Mouse (Mus musculus) myocyte (in vitro differentiated cells): ENCODE measurements around the gene Espn. TPM values are rescaled to one million over a fixed set of nuclear protein-coding genes. Genes with fewer than 3 reads are reported as not detected.

ENCODE experiments used
- H3K27me3 ChIP-seq: one replicate; pipeline ENCODE4 v1.6.1; 2011; ENCODE audit not compliant: control insufficient read depth, insufficient read depth, insufficient read length
- H3K36me3 ChIP-seq: one replicate; pipeline ENCODE4 v1.6.1; 2011; ENCODE audit not compliant: control insufficient read depth, insufficient read depth
- H3K4me2 ChIP-seq: one replicate; pipeline ENCODE4 v1.6.1; 2011; ENCODE audit warnings: low read depth, control low read depth
- H3K4me3 ChIP-seq: one replicate; pipeline ENCODE4 v1.5.1; 2011; ENCODE audit warnings: mild to moderate bottlenecking, control low read depth, moderate library complexity
- H3K79me2 ChIP-seq: one replicate; pipeline ENCODE4 v1.6.1; 2011; ENCODE audit not compliant: control insufficient read depth, insufficient read depth
- H3ac ChIP-seq: one replicate; pipeline ENCODE4 v1.6.1; 2011; ENCODE audit not compliant: control insufficient read depth, insufficient read length
- CEBPB ChIP-seq: IDR thresholded peaks from 2 replicates; pipeline ENCODE4 v1.6.1; 2011; ENCODE audit warnings: mild to moderate bottlenecking, moderate library complexity; ENCODE audit not compliant: poor library complexity, insufficient read depth, severe bottlenecking
- E2F4 ChIP-seq: IDR thresholded peaks from one replicate; pipeline ENCODE4 v1.6.1; 2011; ENCODE audit warnings: mild to moderate bottlenecking, control low read depth, moderate library complexity; ENCODE audit not compliant: insufficient read depth
- MAX ChIP-seq: IDR thresholded peaks from one replicate; pipeline ENCODE4 v1.6.1; 2011; ENCODE audit warnings: low read depth, mild to moderate bottlenecking, control low read depth
- MYOD1 ChIP-seq, 3 experiments: IDR thresholded peaks; one replicate each; pipeline ENCODE4 v1.6.1; 2011; ENCODE audit warnings: control low read depth in 2 of 3, low read depth in 2 of 3, mild to moderate bottlenecking in 2 of 3, moderate library complexity in 1 of 3; ENCODE audit not compliant: insufficient read length in 2 of 3, control insufficient read depth in 1 of 3
- MYOG ChIP-seq, 3 experiments: IDR thresholded peaks; one replicate each; pipeline ENCODE4 v1.6.1; 2011; ENCODE audit warnings: control low read depth in 2 of 3, low read depth in 2 of 3, mild to moderate bottlenecking in 2 of 3; ENCODE audit not compliant: insufficient read length in 2 of 3, control insufficient read depth in 1 of 3, insufficient read depth in 1 of 3
- POLR2A ChIP-seq: IDR thresholded peaks from one replicate; pipeline ENCODE4 v1.6.1; 2011; ENCODE audit warnings: low read depth, mild to moderate bottlenecking, control low read depth, moderate library complexity; ENCODE audit not compliant: insufficient read length
- POLR2AphosphoS2 ChIP-seq: IDR thresholded peaks from one replicate; pipeline ENCODE4 v1.6.1; 2011; ENCODE audit warnings: low read depth, control low read depth; ENCODE audit not compliant: insufficient read length
- REST ChIP-seq: IDR thresholded peaks from one replicate; pipeline ENCODE4 v1.6.1; 2011; ENCODE audit warnings: mild to moderate bottlenecking, control low read depth, moderate library complexity; ENCODE audit not compliant: insufficient read depth, insufficient read length
- SRF ChIP-seq: IDR thresholded peaks from one replicate; pipeline ENCODE4 v1.6.1; 2011; ENCODE audit warnings: low read depth; ENCODE audit not compliant: control insufficient read depth, insufficient read length
- TCF12 ChIP-seq: IDR thresholded peaks from one replicate; pipeline ENCODE4 v1.6.1; 2011; ENCODE audit warnings: mild to moderate bottlenecking, control low read depth; ENCODE audit not compliant: poor library complexity, insufficient read depth, severe bottlenecking
- TCF3 ChIP-seq: IDR thresholded peaks from one replicate; pipeline ENCODE4 v1.6.1; 2011; ENCODE audit warnings: low read depth, control low read depth; ENCODE audit not compliant: insufficient read length
- USF1 ChIP-seq: IDR thresholded peaks from one replicate; pipeline ENCODE4 v1.6.1; 2011; ENCODE audit warnings: low read depth, mild to moderate bottlenecking, control low read depth, moderate library complexity
- polyA plus RNA-seq: library from polyadenylated mRNA; unstranded; fragments of >200 nt; fragmentation: generic; extraction: Trizol; gene quantifications from one replicate; pipeline ENCODE4 v1.2.1, GENCODE M21; 2012; ENCODE audit warnings: missing spikeins

Espn gene
- polyA plus RNA-seq, 1 experiment = 0.65 TPM

GRCm38 (mm10) chr4:152087211-152088081 lies 64.7 kb downstream of the Espn start:
- H3K79me2 ChIP-seq = peaks cover 38% of the 10 kb centered on the region
- H3K27me3 ChIP-seq = no peaks in the 10 kb centered on the region
- peaks cover 3% of the 10 kb centered on the region for H3K36me3 ChIP-seq
- H3K4me3 ChIP-seq = peak overlapping the region; percentile 67
- peak overlapping the region; percentile 87 for H3K4me2 ChIP-seq
- peak overlapping the region; percentile 78 for H3ac ChIP-seq
- no peak for TF ChIP-seq MAX
- TF ChIP-seq E2F4 = no peak
- no peak for TF ChIP-seq TCF3
- no peak for TF ChIP-seq USF1
- peak; percentile 17 for TF ChIP-seq POLR2A
- TF ChIP-seq MYOG (IDR thresholded peaks at IDR 0.05; ENCODE audit: control insufficient read depth in 1 of 3, insufficient read depth in 1 of 3, insufficient read length in 2 of 3, low read depth in 2 of 3) = no peak
- peak; percentile 21 for TF ChIP-seq TCF12
- no peak for TF ChIP-seq SRF
- TF ChIP-seq POLR2AphosphoS2 = peak; percentile 62
- TF ChIP-seq MYOD1 (IDR thresholded peaks at IDR 0.05; ENCODE audit: control insufficient read depth in 1 of 3, insufficient read length in 2 of 3, low read depth in 2 of 3) = no peak
- TF ChIP-seq CEBPB = no peak
- TF ChIP-seq REST = no peak

- TF ChIP-seq POLR2A (peak; percentile 84), E2F4 (peak; percentile 12), TCF3 (no peak), MYOD1 (IDR thresholded peaks at IDR 0.05; ENCODE audit: control insufficient read depth in 1 of 3, insufficient read length in 2 of 3, low read depth in 2 of 3) (peak in 1 of 3 experiments; percentile 29), TCF12 (no peak), MYOG (IDR thresholded peaks at IDR 0.05; ENCODE audit: control insufficient read depth in 1 of 3, insufficient read depth in 1 of 3, insufficient read length in 2 of 3, low read depth in 2 of 3) (peak in 2 of 3 experiments; percentile 25 to 52), POLR2AphosphoS2 (peak; percentile 87)
- peaks cover 3% of the 10 kb centered on the region for H3K36me3 ChIP-seq
- H3K4me3 ChIP-seq = peak overlapping the region; percentile 67
- peak overlapping the region; percentile 78 for H3ac ChIP-seq
- peak overlapping the region; percentile 87 for H3K4me2 ChIP-seq
- peaks cover 36% of the 10 kb centered on the region for H3K79me2 ChIP-seq
- H3K27me3 ChIP-seq = no peaks in the 10 kb centered on the region
Observed at GRCm38 (mm10) chr4:152086505-152087210, 65.5 kb downstream of the Espn start.

GRCm38 (mm10) chr4:152084616-152085015 lies 67.6 kb downstream of the Espn start:
- H3K36me3 ChIP-seq = peaks cover 3% of the 10 kb centered on the region
- peak overlapping the region; percentile 60 for H3K4me2 ChIP-seq
- peaks cover 22% of the 10 kb centered on the region for H3K79me2 ChIP-seq
- TF ChIP-seq E2F4 (no peak), POLR2AphosphoS2 (no peak), TCF3 (peak; percentile 26), POLR2A (peak; percentile 18), CEBPB (no peak), MYOD1 (IDR thresholded peaks at IDR 0.05; ENCODE audit: control insufficient read depth in 1 of 3, insufficient read length in 2 of 3, low read depth in 2 of 3) (peak in 2 of 3 experiments; percentile 40 to 89), REST (no peak), MYOG (IDR thresholded peaks at IDR 0.05; ENCODE audit: control insufficient read depth in 1 of 3, insufficient read depth in 1 of 3, insufficient read length in 2 of 3, low read depth in 2 of 3) (peak in 2 of 3 experiments; percentile 50 to 91), MAX (no peak), USF1 (no peak), TCF12 (peak; percentile 36), SRF (no peak)
- no peak overlapping the region for H3K4me3 ChIP-seq
- no peaks in the 10 kb centered on the region for H3K27me3 ChIP-seq
- H3ac ChIP-seq = no peak overlapping the region

- H3K27me3 ChIP-seq = no peaks in the 10 kb centered on the region
- H3K4me3 ChIP-seq = no peak overlapping the region
- H3K4me2 ChIP-seq = peak overlapping the region; percentile 60
- no peaks in the 10 kb centered on the region for H3K36me3 ChIP-seq
- H3ac ChIP-seq = no peak overlapping the region
- peaks cover 16% of the 10 kb centered on the region for H3K79me2 ChIP-seq
- no peak for TF ChIP-seq POLR2AphosphoS2
- peak in 1 of 3 experiments; percentile 68 for TF ChIP-seq MYOD1 (IDR thresholded peaks at IDR 0.05; ENCODE audit: control insufficient read depth in 1 of 3, insufficient read length in 2 of 3, low read depth in 2 of 3)
- TF ChIP-seq MYOG (IDR thresholded peaks at IDR 0.05; ENCODE audit: control insufficient read depth in 1 of 3, insufficient read depth in 1 of 3, insufficient read length in 2 of 3, low read depth in 2 of 3) = peak in 1 of 3 experiments; percentile 58
- TF ChIP-seq SRF = no peak
Observed at GRCm38 (mm10) chr4:152083611-152084220, 68.5 kb downstream of the Espn start.
